Mouse (Mus musculus) monocyte, adult 5-6 weeks (primary cell): ENCODE measurements around the gene Gm11096. TPM values are rescaled to one million over a fixed set of nuclear protein-coding genes. Genes with fewer than 3 reads are reported as not detected.

Source experiments
- ATAC-seq: fragments of 153-309, 156-312 bp; replicated peaks from 2 replicates; pipeline ENCODE4 v1.8.0; 2017; ENCODE audit warnings: mild to moderate bottlenecking; ENCODE audit not compliant: low TSS enrichment, insufficient number of reproducible peaks, severe bottlenecking, poor library complexity, low FRiP score
- total RNA-seq: library from RNA; stranded (forward); fragments of 200-1000, 200-491, 200-594 nt; gene quantifications from 3 replicates; pipeline ENCODE4 v1.2.3, GENCODE M21; 2017

Gene Gm11096
- total RNA-seq, 1 experiment from 2014 or later = not detected

- no peak for ATAC-seq
Measured at GRCm38 (mm10) chr17:81477420-81477819, 35.9 kb downstream of the Gm11096 start.

DNA sequence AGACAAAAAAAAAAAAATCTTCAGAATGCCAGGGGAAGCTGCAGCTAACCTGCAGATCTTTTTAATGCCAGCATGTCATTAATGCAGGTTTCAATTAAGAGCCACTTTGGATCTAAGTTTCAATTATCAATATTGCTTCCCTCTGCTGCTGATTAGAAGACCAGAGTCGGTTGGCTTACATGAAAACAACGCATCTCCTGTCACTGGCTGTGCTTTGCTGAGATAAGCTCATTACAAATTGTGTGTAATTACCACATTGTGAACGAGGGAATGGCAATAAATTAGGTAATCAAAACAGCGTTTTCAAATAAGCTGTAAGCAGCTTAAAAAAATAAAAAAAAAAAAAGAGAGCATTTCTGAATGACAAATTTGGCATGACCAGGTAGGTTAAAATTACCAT is 38.2 kb downstream of the Gm11096 start:
- ATAC-seq = no peak

GRCm38 (mm10) chr17:81480351-81481161 is 39.0 kb downstream of the Gm11096 start:
- no peak for ATAC-seq

DNA sequence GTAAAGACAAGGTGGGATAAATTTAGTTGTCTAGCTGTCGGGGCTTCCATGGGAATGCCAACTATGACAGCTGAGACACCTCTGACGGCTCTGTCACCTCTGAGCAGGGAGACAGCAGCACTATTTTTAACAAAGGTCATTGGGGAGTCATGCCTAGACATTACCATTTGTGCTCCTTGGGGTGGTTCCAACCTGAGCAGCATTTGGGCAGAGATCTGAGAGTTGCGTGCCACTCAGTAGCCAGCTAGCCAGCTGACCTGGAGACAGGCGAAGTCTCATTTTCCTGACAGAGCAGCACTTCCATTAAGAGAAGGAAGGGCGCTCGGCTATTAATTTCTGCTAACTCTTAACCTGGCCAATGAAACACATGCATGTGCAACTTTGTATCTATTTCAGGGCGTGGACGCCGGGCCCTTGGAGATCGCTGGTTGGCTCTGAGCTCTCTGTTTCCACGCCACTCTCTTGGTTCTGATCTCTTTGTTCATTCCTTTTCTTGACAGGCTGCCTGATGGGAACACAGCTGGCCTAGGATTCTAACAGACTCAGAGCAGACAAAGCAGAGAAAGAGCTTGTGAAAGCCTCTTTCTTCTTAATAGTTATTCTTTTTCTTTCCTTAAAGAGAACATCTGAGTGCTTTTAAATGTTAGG is 40.4 kb downstream of the Gm11096 start:
- ATAC-seq = no peak

- no peak for ATAC-seq
Measured at GRCm38 (mm10) chr17:81486388-81486787, 44.8 kb downstream of the Gm11096 start.
